Mouse (Mus musculus) embryonic facial prominence, embryonic 12.5 days (tissue): ENCODE measurements around the gene Ssh2. TPM values are rescaled to one million over a fixed set of nuclear protein-coding genes. Genes with fewer than 3 reads are reported as not detected.

ENCODE experiments used
- ATAC-seq: fragments of 200-750 bp; cut with Nextera tagmentation; 2 replicates; pipeline ENCODE4 v1.8.0; 2017; ENCODE audit not compliant: insufficient number of reproducible peaks, insufficient read depth, low FRiP score, low TSS enrichment
- H3K27ac ChIP-seq: fragments of 300-500 bp; sonication (generic); 2 replicates; pipeline ENCODE4 v1.5.1; 2016; ENCODE audit warnings: mild to moderate bottlenecking
- H3K27me3 ChIP-seq: fragments of 300-500 bp; sonication (generic); 2 replicates; pipeline ENCODE4 v1.6.1; 2016; ENCODE audit warnings: mild to moderate bottlenecking, moderate library complexity
- H3K36me3 ChIP-seq: fragments of 300-500 bp; sonication (generic); 2 replicates; pipeline ENCODE4 v1.6.1; 2016; ENCODE audit warnings: mild to moderate bottlenecking
- H3K4me1 ChIP-seq: fragments of 300-500 bp; sonication (generic); 2 replicates; pipeline ENCODE4 v1.6.1; 2016
- H3K4me2 ChIP-seq: fragments of 300-500 bp; sonication (generic); replicated peaks from 2 replicates; pipeline ENCODE4 v1.6.1; 2016; ENCODE audit warnings: mild to moderate bottlenecking, moderate library complexity
- H3K4me3 ChIP-seq: fragments of 300-500 bp; sonication (generic); 2 replicates; pipeline ENCODE4 v1.5.1; 2016; ENCODE audit warnings: mild to moderate bottlenecking
- H3K9ac ChIP-seq: fragments of 300-500 bp; sonication (generic); 2 replicates; pipeline ENCODE4 v1.6.1; 2016; ENCODE audit warnings: mild to moderate bottlenecking, moderate library complexity
- H3K9me3 ChIP-seq: fragments of 300-500 bp; sonication (generic); 2 replicates; pipeline ENCODE4 v1.6.1; 2016; ENCODE audit warnings: mild to moderate bottlenecking, moderate library complexity
- WGBS: fragments of 180-500 bp; shearing (Covaris S2); methylation state at CpG from one replicate; pipeline ENCODE4 v1.1.7; 2016; 5-methylcytosine and 5-hydroxymethylcytosine counted together
- polyA plus RNA-seq: library from polyadenylated mRNA; unstranded; fragments of >200 nt; fragmentation: Nextera tagmentation; extraction: Ambion mirVana; gene quantifications from 2 replicates; pipeline ENCODE4 v1.2.1, GENCODE M21; 2016

The Ssh2 gene
- polyA plus RNA-seq, 1 experiment from 2014 or later = 10.5 TPM

DNA sequence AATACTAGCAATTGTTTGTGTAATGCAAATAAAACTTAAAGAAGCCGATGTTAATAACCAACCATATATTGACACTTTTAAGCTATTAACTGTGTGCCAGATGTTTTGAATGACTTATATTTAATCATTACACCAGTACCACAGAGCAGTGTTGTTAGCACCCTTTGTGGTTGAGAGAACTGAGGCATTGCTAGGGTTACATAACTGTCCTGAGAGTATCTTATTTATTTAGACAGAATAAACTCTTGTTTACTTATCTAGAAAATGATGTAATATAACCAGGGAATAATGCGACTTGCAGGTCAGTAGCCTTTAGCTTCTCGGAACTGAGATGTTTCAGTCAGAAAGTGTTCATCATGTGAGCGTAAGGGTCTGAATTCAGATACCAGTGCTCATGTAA is 201.9 kb downstream of the Ssh2 start:
- Histone ChIP-seq H3K36me3 (0 out of 2 replicates have a peak, but pooled peaks cover 5% of the 10 kb centered on the region), H3K9ac (no peak overlapping the region), H3K4me1 (0 out of 2 replicates have a peak, but pooled peaks cover 4% of the 10 kb centered on the region), H3K27ac (no peak overlapping the region), H3K9me3 (no peaks in the 10 kb centered on the region), H3K4me2 (no peak overlapping the region), H3K4me3 (no peak overlapping the region), H3K27me3 (no peaks in the 10 kb centered on the region)
- 93% methylated on average over 4 of the region's 4 CpGs for WGBS
- ATAC-seq = no peak

DNA sequence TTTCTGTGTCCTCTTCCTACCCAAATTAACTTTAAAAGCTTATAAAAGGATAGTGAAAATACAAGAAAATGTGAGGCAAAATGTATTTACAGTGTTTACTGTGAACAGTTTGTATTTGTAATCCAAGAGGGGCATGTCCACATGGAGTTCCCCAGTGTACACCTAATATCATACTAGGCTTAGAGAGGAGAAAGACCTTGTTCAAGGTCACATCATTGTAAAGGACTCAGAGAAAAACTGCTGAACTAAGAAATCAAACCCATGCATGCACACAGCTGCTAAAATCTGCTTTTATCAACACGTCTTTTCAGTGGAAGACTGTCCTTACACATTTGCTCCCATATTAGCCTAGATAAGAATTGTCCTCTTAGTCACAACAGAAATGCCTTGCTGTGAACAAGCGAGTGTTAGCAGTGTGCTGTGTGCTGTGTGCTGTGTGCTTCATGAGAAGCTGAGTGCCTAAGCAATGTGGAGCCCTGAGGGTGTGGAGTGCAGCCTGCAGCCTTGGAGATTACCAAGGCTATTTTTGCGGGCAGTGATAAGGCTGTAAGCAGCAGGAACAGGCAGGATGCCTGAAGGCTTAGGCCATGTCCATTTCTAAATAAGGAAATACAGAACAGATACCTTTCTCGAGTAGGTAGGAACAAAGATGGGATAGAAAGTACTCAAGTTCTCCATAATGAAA is 207.2 kb downstream of the Ssh2 start:
- ATAC-seq = no peak
- Histone ChIP-seq H3K27me3 (no peaks in the 10 kb centered on the region), H3K9ac (no peak overlapping the region), H3K4me1 (no peaks in the 10 kb centered on the region), H3K4me2 (no peak overlapping the region), H3K9me3 (no peaks in the 10 kb centered on the region), H3K36me3 (0 out of 2 replicates have a peak, but pooled peaks cover 5% of the 10 kb centered on the region), H3K27ac (no peak overlapping the region), H3K4me3 (no peak overlapping the region)
- 73% methylated on average over 4 of the region's 4 CpGs for WGBS

DNA sequence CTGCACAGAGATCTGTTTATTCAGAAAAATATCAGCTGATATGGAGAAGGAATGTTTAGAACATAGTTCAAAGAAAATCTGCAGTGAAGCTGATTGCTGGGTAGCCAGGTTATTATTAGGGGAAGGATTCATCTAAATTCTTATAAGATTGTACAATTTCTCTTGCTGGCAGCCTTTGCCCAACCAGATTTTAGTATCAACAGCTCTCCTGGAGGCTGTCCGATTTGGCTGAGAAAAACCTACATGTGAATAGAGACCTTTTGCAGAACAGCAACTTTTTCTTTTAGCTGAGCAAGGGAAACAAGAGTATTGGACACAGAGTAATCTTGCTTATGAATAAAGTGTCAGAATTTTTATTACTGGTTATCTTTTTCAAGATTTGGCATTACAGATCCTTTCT is 212.4 kb downstream of the Ssh2 start:
- Histone ChIP-seq H3K36me3 (no peaks in the 10 kb centered on the region), H3K9me3 (no peaks in the 10 kb centered on the region), H3K4me3 (no peak overlapping the region), H3K27ac (no peak overlapping the region), H3K4me2 (no peak overlapping the region), H3K27me3 (no peaks in the 10 kb centered on the region), H3K4me1 (no peaks in the 10 kb centered on the region), H3K9ac (no peak overlapping the region)
- no peak for ATAC-seq
- WGBS = 90% methylated on average over 1 of the region's 1 CpGs

DNA sequence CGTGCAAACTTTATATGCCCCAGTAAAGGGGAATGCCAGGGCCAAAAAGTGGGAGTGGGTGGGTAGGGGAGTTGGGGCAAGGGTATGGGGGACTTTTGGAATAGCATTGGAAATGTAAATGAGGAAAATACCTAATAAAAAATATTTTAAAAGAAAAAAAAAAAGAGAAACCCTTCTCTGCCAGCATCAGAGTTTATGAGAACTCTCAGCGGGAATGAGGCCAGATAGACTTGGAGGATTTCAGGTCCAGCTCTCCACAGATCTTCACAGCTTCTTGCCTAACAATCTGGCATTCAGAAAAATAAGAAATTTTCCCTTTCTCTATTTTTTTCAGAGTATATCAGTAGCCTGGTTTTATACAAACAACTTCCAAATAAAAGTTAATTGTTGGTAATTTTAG is 220.9 kb downstream of the Ssh2 start:
- no peak for ATAC-seq
- Histone ChIP-seq H3K9ac (no peak overlapping the region), H3K4me1 (no peaks in the 10 kb centered on the region), H3K9me3 (no peaks in the 10 kb centered on the region), H3K27ac (no peak overlapping the region), H3K4me2 (no peak overlapping the region), H3K27me3 (no peaks in the 10 kb centered on the region), H3K36me3 (peaks cover 12% of the 10 kb centered on the region), H3K4me3 (no peak overlapping the region)
- 94% methylated on average over 2 of the region's 2 CpGs for WGBS

DNA sequence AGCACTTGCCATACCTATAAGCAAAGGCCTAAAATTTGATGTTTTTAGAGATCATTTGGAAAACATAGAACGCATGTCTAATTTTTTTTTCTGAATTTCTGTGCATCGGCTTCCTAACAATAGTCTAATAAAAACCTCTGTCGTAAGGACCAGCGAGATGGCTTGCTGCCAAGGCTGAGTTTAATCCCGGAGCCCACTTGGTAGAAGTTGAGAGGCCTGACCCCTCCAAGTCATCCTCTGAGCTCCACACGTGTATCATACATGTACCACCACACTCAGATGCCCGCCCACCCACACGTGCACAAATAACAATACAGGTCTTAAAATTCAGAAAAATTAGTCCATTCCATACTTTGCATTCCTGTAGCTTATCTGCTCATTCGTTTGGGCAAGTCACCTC is 224.0 kb downstream of the Ssh2 start:
- no peaks in the 10 kb centered on the region for H3K9me3 ChIP-seq
- no peak overlapping the region for H3K4me2 ChIP-seq
- no peaks in the 10 kb centered on the region for H3K27me3 ChIP-seq
- 0 out of 2 replicates have a peak, but pooled peaks cover 3% of the 10 kb centered on the region for H3K4me1 ChIP-seq
- 90% methylated on average over 9 of the region's 9 CpGs for WGBS
- H3K27ac ChIP-seq = no peak overlapping the region
- no peak for ATAC-seq
- H3K9ac ChIP-seq = no peak overlapping the region
- no peak overlapping the region for H3K4me3 ChIP-seq
- H3K36me3 ChIP-seq = peaks cover 16% of the 10 kb centered on the region

DNA sequence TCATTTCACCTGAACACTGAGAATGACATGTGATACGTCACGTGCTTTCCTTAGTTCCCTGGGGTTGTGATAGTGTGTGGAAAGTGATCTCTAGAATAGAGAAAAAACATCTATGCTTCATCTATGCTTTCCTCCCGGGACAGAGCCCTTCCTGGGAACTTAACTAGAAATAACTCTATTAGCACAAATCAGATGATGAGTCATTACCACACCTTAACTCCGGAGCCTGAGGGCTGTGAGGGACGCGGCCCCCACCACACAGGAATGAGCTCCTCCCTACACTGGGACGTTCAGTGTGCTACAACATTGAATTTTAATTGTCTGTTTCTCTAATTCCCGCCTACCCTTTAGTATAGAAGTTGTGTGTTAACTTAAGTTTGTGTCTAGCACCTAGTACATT is 224.9 kb downstream of the Ssh2 start:
- Histone ChIP-seq H3K36me3 (peaks cover 16% of the 10 kb centered on the region), H3K27ac (no peak overlapping the region), H3K9ac (no peak overlapping the region), H3K4me1 (0 out of 2 replicates have a peak, but pooled peaks cover 3% of the 10 kb centered on the region), H3K4me2 (no peak overlapping the region), H3K9me3 (no peaks in the 10 kb centered on the region), H3K27me3 (no peaks in the 10 kb centered on the region), H3K4me3 (no peak overlapping the region)
- ATAC-seq = no peak
- WGBS = 81% methylated on average over 8 of the region's 8 CpGs

DNA sequence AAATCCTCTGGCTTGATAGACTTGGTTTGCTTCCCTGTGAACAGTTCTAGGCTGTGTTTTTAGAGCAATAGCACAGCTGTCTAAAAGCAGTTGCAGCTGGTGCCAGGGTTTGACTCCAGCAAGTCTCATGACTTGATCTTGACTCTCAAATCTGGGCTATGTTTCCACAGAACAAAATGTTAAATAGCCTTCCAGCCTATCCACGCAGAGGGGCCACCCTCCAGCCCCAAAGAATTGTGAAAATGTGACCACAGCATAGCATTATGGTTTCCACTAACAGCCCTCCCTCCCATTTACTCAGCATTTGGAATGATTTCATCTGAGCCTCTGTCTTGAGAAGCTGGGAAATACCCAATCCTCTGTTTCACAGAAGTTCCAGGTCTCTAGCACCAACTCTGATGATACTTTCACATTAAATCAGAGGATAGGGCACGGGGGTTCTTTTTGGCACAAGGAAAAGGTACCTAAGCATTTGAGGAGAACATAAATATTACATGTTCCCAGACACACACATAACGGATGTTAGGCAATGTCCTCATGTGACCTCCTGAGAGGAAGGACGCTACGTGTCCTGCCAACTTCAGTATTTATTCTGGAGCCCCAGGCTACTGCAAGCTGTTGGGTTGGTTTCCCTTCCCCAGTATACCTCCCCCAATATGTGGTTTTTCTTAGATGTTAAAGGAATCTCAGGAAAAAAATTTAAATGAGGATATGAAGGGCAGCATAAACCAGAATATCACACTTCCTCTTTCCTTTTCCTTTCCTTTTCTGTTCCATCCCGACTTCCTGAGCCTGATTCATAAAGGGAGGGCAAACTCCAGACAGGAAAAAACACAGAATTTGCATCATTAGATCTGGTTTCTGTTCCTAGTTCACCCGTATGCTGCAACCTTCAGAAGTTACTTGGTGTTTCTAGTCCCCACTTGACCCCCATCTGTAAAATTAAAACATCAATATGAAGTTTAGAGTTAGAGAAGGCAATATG is 226.4 kb downstream of the Ssh2 start:
- 66% methylated on average over 7 of the region's 7 CpGs for WGBS
- Histone ChIP-seq H3K4me3 (no peak overlapping the region), H3K9me3 (no peaks in the 10 kb centered on the region), H3K9ac (no peak overlapping the region), H3K36me3 (peaks cover 16% of the 10 kb centered on the region), H3K4me2 (no peak overlapping the region), H3K27ac (no peak overlapping the region), H3K4me1 (0 out of 2 replicates have a peak, but pooled peaks cover 3% of the 10 kb centered on the region), H3K27me3 (no peaks in the 10 kb centered on the region)
- no peak for ATAC-seq

DNA sequence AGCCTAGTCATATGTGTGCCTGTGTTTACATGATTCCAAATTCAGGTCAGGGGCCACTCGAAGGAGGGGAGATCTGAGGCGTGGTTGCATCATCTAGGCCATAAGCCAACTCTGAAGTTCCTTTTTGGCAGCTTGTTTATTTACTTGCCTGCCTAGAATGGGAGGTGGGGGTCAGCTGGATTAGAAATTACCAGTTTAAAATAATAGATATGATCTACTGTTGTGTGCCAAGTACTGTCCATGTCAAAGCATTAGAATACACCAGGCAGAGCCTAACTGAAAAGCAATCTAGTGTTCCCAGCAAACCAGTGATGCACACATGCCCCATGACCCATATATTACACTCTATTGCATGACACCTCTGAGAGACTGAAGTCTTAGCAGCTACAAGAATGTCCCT is 228.9 kb downstream of the Ssh2 start:
- Histone ChIP-seq H3K9me3 (no peaks in the 10 kb centered on the region), H3K9ac (no peak overlapping the region), H3K4me1 (0 out of 2 replicates have a peak, but pooled peaks cover 3% of the 10 kb centered on the region), H3K4me2 (no peak overlapping the region), H3K27me3 (no peaks in the 10 kb centered on the region), H3K27ac (no peak overlapping the region), H3K4me3 (no peak overlapping the region), H3K36me3 (peaks cover 18% of the 10 kb centered on the region)
- WGBS = 77% methylated on average over 2 of the region's 2 CpGs
- no peak for ATAC-seq

DNA sequence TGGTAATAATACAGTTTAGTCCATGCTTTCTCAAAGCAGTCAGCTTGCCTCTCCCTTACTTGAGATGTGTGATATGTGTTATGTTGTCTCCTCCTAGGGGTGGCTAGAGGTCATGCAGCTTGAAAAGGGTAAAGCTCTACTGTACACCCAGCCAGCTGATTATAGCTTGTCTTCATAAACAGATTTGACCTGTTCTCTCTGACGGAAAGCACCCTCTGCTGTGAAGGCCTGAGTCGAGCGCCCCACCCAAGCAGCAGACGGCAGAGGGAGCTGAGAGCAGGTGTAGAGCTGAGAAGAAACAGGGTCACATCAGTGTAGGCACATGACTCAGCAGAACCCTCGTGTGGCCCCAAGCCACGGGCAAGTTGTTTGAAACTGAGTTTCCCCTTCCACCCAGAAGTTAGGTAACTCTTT is 230.5 kb downstream of the Ssh2 start:
- no peak overlapping the region for H3K4me2 ChIP-seq
- no peak overlapping the region for H3K9ac ChIP-seq
- no peaks in the 10 kb centered on the region for H3K9me3 ChIP-seq
- no peak overlapping the region for H3K4me3 ChIP-seq
- peaks cover 30% of the 10 kb centered on the region for H3K36me3 ChIP-seq
- 0 out of 2 replicates have a peak, but pooled peaks cover 3% of the 10 kb centered on the region for H3K4me1 ChIP-seq
- no peak overlapping the region for H3K27ac ChIP-seq
- ATAC-seq = no peak
- 58% methylated on average over 6 of the region's 6 CpGs for WGBS
- no peaks in the 10 kb centered on the region for H3K27me3 ChIP-seq

DNA sequence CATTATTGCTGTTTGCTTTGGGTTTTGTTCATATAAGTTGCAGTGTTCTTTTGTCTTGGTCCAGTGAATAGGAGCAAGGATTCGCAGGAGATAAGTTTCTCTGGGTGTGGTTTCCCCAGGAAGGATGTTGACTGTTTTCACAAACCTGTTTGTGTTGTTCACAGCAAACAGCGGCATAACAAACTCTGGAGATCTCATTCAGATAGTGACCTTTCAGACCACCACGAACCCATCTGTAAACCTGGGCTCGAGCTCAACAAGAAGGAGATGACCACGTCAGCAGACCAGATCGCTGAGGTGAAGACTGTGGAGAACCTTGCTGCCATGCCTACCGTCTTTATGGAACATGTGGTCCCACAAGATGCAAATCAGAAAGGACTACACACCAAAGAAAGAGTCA is 233.1 kb downstream of the Ssh2 start:
- no peak overlapping the region for H3K4me2 ChIP-seq
- peaks cover 28% of the 10 kb centered on the region for H3K36me3 ChIP-seq
- H3K9ac ChIP-seq = no peak overlapping the region
- H3K4me1 ChIP-seq = 0 out of 2 replicates have a peak, but pooled peaks cover 2% of the 10 kb centered on the region
- 94% methylated on average over 7 of the region's 7 CpGs for WGBS
- no peaks in the 10 kb centered on the region for H3K27me3 ChIP-seq
- ATAC-seq = no peak
- H3K27ac ChIP-seq = no peak overlapping the region
- no peaks in the 10 kb centered on the region for H3K9me3 ChIP-seq
- H3K4me3 ChIP-seq = no peak overlapping the region

DNA sequence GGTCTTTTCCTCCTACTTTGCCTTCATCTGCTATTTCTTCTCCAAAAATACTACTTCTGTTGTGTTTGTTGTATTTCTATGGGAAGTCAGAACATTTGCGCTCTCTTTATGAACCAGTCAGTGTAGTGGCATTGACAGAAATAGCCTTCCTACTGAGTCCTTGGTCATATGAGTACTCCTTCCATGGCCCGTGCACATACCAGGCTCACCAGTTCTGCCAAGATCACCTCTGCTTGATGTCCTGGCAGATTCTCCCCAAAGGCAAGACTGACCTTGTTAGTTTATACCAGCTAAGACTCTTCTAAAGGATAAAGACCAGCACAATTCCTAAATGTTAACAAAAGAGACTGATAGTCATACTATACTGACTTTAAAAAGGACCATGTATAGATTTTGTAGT is 235.6 kb downstream of the Ssh2 start:
- Histone ChIP-seq H3K4me3 (no peak overlapping the region), H3K9me3 (no peaks in the 10 kb centered on the region), H3K36me3 (peaks cover 39% of the 10 kb centered on the region), H3K27ac (no peak overlapping the region), H3K9ac (no peak overlapping the region), H3K27me3 (no peaks in the 10 kb centered on the region), H3K4me2 (no peak overlapping the region), H3K4me1 (no peaks in the 10 kb centered on the region)
- ATAC-seq = no peak
- WGBS = 98% methylated on average over 2 of the region's 2 CpGs

DNA sequence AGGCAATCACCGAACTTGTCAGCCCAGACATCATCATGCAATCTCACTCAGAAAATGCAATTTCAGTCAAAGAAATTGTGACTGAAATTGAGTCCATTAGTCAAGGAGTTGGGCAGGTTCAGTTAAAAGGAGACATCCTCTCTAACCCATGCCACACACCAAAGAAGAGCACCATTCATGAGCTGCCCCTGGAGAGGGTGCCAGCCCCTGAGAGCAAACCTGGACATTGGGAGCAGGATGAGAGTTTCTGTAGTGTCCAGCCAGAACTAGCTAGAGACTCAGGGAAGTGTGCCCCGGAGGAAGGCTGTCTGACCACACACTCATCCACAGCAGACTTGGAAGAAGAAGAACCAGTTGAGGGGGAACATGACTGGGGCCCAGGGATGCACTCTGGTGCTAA is 237.3 kb downstream of the Ssh2 start:
- WGBS = 82% methylated on average over 2 of the region's 2 CpGs
- peaks cover 39% of the 10 kb centered on the region for H3K36me3 ChIP-seq
- H3K9ac ChIP-seq = no peak overlapping the region
- H3K4me1 ChIP-seq = no peaks in the 10 kb centered on the region
- H3K4me2 ChIP-seq = no peak overlapping the region
- H3K9me3 ChIP-seq = no peaks in the 10 kb centered on the region
- no peak for ATAC-seq
- H3K27me3 ChIP-seq = no peaks in the 10 kb centered on the region
- H3K27ac ChIP-seq = no peak overlapping the region
- no peak overlapping the region for H3K4me3 ChIP-seq
